Mouse (Mus musculus) myocyte (in vitro differentiated cells): ENCODE data around the gene Mrpl14. TPM values are rescaled to one million over a fixed set of nuclear protein-coding genes. Genes with fewer than 3 reads are reported as not detected.

Experiments
- H3K27me3 ChIP-seq: one replicate; pipeline ENCODE4 v1.6.1; 2011; ENCODE audit not compliant: control insufficient read depth, insufficient read depth, insufficient read length
- H3K36me3 ChIP-seq: one replicate; pipeline ENCODE4 v1.6.1; 2011; ENCODE audit not compliant: control insufficient read depth, insufficient read depth
- H3K4me2 ChIP-seq: one replicate; pipeline ENCODE4 v1.6.1; 2011; ENCODE audit warnings: low read depth, control low read depth
- H3K4me3 ChIP-seq: one replicate; pipeline ENCODE4 v1.5.1; 2011; ENCODE audit warnings: mild to moderate bottlenecking, control low read depth, moderate library complexity
- H3K79me2 ChIP-seq: one replicate; pipeline ENCODE4 v1.6.1; 2011; ENCODE audit not compliant: control insufficient read depth, insufficient read depth
- H3ac ChIP-seq: one replicate; pipeline ENCODE4 v1.6.1; 2011; ENCODE audit not compliant: control insufficient read depth, insufficient read length
- CEBPB ChIP-seq: IDR thresholded peaks from 2 replicates; pipeline ENCODE4 v1.6.1; 2011; ENCODE audit warnings: mild to moderate bottlenecking, moderate library complexity; ENCODE audit not compliant: poor library complexity, insufficient read depth, severe bottlenecking
- E2F4 ChIP-seq: IDR thresholded peaks from one replicate; pipeline ENCODE4 v1.6.1; 2011; ENCODE audit warnings: mild to moderate bottlenecking, control low read depth, moderate library complexity; ENCODE audit not compliant: insufficient read depth
- MAX ChIP-seq: IDR thresholded peaks from one replicate; pipeline ENCODE4 v1.6.1; 2011; ENCODE audit warnings: low read depth, mild to moderate bottlenecking, control low read depth
- MYOD1 ChIP-seq, 3 experiments: IDR thresholded peaks; one replicate each; pipeline ENCODE4 v1.6.1; 2011; ENCODE audit warnings: control low read depth in 2 of 3, low read depth in 2 of 3, mild to moderate bottlenecking in 2 of 3, moderate library complexity in 1 of 3; ENCODE audit not compliant: insufficient read length in 2 of 3, control insufficient read depth in 1 of 3
- MYOG ChIP-seq, 3 experiments: IDR thresholded peaks; one replicate each; pipeline ENCODE4 v1.6.1; 2011; ENCODE audit warnings: control low read depth in 2 of 3, low read depth in 2 of 3, mild to moderate bottlenecking in 2 of 3; ENCODE audit not compliant: insufficient read length in 2 of 3, control insufficient read depth in 1 of 3, insufficient read depth in 1 of 3
- POLR2A ChIP-seq: IDR thresholded peaks from one replicate; pipeline ENCODE4 v1.6.1; 2011; ENCODE audit warnings: low read depth, mild to moderate bottlenecking, control low read depth, moderate library complexity; ENCODE audit not compliant: insufficient read length
- POLR2AphosphoS2 ChIP-seq: IDR thresholded peaks from one replicate; pipeline ENCODE4 v1.6.1; 2011; ENCODE audit warnings: low read depth, control low read depth; ENCODE audit not compliant: insufficient read length
- REST ChIP-seq: IDR thresholded peaks from one replicate; pipeline ENCODE4 v1.6.1; 2011; ENCODE audit warnings: mild to moderate bottlenecking, control low read depth, moderate library complexity; ENCODE audit not compliant: insufficient read depth, insufficient read length
- SRF ChIP-seq: IDR thresholded peaks from one replicate; pipeline ENCODE4 v1.6.1; 2011; ENCODE audit warnings: low read depth; ENCODE audit not compliant: control insufficient read depth, insufficient read length
- TCF12 ChIP-seq: IDR thresholded peaks from one replicate; pipeline ENCODE4 v1.6.1; 2011; ENCODE audit warnings: mild to moderate bottlenecking, control low read depth; ENCODE audit not compliant: poor library complexity, insufficient read depth, severe bottlenecking
- TCF3 ChIP-seq: IDR thresholded peaks from one replicate; pipeline ENCODE4 v1.6.1; 2011; ENCODE audit warnings: low read depth, control low read depth; ENCODE audit not compliant: insufficient read length
- USF1 ChIP-seq: IDR thresholded peaks from one replicate; pipeline ENCODE4 v1.6.1; 2011; ENCODE audit warnings: low read depth, mild to moderate bottlenecking, control low read depth, moderate library complexity
- polyA plus RNA-seq: library from polyadenylated mRNA; unstranded; fragments of >200 nt; fragmentation: generic; extraction: Trizol; gene quantifications from one replicate; pipeline ENCODE4 v1.2.1, GENCODE M21; 2012; ENCODE audit warnings: missing spikeins

Gene Mrpl14
- polyA plus RNA-seq, 1 experiment: 276 TPM

DNA sequence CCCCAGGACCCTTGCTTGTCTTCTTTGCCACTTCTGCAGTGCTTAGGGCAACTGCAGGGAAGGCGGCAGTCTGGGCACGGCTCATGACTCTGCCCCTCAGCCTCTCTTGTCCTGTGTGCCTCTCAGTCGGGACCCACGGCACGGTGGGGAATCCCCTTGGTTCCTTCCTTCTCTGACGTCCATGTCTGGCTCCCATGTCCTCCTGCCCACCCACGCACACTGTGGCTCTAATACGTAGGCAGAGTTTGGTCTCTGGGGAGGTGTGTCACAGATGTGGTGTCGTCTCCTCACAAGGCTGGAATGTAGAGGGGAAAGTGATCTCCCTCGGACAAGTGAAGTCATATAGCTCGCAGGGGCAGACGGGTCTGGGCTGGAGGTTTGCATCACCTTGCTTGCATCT lies 60.6 kb downstream of the Mrpl14 start:
- H3K4me3 ChIP-seq: no peak overlapping the region

DNA sequence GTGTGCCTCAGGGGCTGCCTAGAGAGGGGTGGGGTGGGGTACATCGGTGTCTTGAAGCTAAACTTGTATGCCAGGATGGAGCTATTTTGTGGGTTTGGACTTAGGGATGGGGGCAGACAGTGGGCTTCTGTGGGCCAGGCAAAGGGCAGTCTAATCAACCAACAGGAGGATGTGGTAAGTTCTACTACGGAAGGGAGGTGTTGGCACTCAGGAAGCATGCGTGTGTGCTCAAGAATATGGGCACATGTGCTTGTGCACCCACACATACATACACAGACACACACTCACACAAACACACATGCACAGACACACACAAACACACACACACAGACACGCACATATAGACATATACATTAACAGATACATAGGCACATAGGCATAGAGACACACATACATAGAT lies 61.2 kb downstream of the Mrpl14 start:
- TF ChIP-seq MYOG (IDR thresholded peaks at IDR 0.05; ENCODE audit: control insufficient read depth in 1 of 3, insufficient read depth in 1 of 3, insufficient read length in 2 of 3, low read depth in 2 of 3) (no peak), POLR2AphosphoS2 (no peak), TCF12 (no peak), MYOD1 (IDR thresholded peaks at IDR 0.05; ENCODE audit: control insufficient read depth in 1 of 3, insufficient read length in 2 of 3, low read depth in 2 of 3) (no peak), TCF3 (no peak), REST (no peak), POLR2A (no peak), CEBPB (no peak), MAX (no peak), SRF (no peak), USF1 (no peak), E2F4 (no peak)
- Histone ChIP-seq H3K27me3 (no peaks in the 10 kb centered on the region), H3K4me3 (no peak overlapping the region), H3K79me2 (no peaks in the 10 kb centered on the region), H3ac (no peak overlapping the region), H3K4me2 (peak overlapping the region; percentile 86), H3K36me3 (no peaks in the 10 kb centered on the region)

More for the DNA sequence above, 60.6 kb downstream of the Mrpl14 start:
- H3K36me3 ChIP-seq: no peaks in the 10 kb centered on the region
- no peaks in the 10 kb centered on the region for H3K27me3 ChIP-seq
- H3ac ChIP-seq: no peak overlapping the region
- peak; percentile 36 for TF ChIP-seq POLR2A
- TF ChIP-seq TCF3: no peak
- TF ChIP-seq TCF12: peak; percentile 9
- peak overlapping the region; percentile 86 for H3K4me2 ChIP-seq
- no peaks in the 10 kb centered on the region for H3K79me2 ChIP-seq

Other genes with a start within 250 kb of the Mrpl14 start
- gene Spats1, start 210.9 kb upstream of the Mrpl14 start, polyA plus RNA-seq: 0.07 TPM
- 15.5 TPM for gene Aars2, start 179.5 kb upstream of the Mrpl14 start, polyA plus RNA-seq
- not detected for gene Tcte1, start 162.9 kb upstream of the Mrpl14 start, polyA plus RNA-seq
- gene Tmem151b, start 136.6 kb upstream of the Mrpl14 start, polyA plus RNA-seq: 0.30 TPM
- gene Nfkbie, start 130.6 kb upstream of the Mrpl14 start, polyA plus RNA-seq: 7.3 TPM
- 80.1 TPM for gene Slc35b2, start 122.4 kb upstream of the Mrpl14 start, polyA plus RNA-seq
- gene Hsp90ab1, start 113.1 kb upstream of the Mrpl14 start, polyA plus RNA-seq: 1,606 TPM
- 913 TPM for gene Slc29a1, start 86.7 kb upstream of the Mrpl14 start, polyA plus RNA-seq
- gene Mymx, start 84.2 kb upstream of the Mrpl14 start, polyA plus RNA-seq: 576 TPM
- gene Capn11, start 27.0 kb upstream of the Mrpl14 start, polyA plus RNA-seq: 0.38 TPM
- gene Tmem63b, start 583 bp downstream of the Mrpl14 start, polyA plus RNA-seq: 58.4 TPM
- gene 1600014C23Rik, start 47.5 kb downstream of the Mrpl14 start, polyA plus RNA-seq: 0.17 TPM